Mouse (Mus musculus) stomach, embryonic 14.5 days (tissue): ENCODE measurements around the gene Slc25a23. TPM values are rescaled to one million over a fixed set of nuclear protein-coding genes. Genes with fewer than 3 reads are reported as not detected.
A peak's percentile ranks its signal among the peaks of the same experiment; 100 is the strongest.
"Not testable (repeated sequence)": the region's sequence is repeated elsewhere in the genome, so short reads cannot be mapped to it uniquely, and the experiment has no call there.

Experiments
- ATAC-seq: fragments of 200-750 bp; cut with Nextera tagmentation; 2 replicates; pipeline ENCODE4 v1.8.0; 2017; ENCODE audit warnings: low read depth, moderate TSS enrichment; ENCODE audit not compliant: insufficient number of reproducible peaks, insufficient read depth, low FRiP score
- H3K27ac ChIP-seq: fragments of 300-500 bp; sonication (generic); 2 replicates; pipeline ENCODE4 v1.5.1; 2014; ENCODE audit warnings: mild to moderate bottlenecking, low read length, moderate library complexity, mixed read lengths
- H3K27me3 ChIP-seq: fragments of 300-500 bp; sonication (generic); 2 replicates; pipeline ENCODE4 v1.6.1; 2014; ENCODE audit warnings: low read length, control low read depth, mixed read lengths; ENCODE audit not compliant: control insufficient read depth, insufficient read depth
- H3K36me3 ChIP-seq: fragments of 300-500 bp; sonication (generic); 2 replicates; pipeline ENCODE4 v1.6.1; 2014; ENCODE audit warnings: mild to moderate bottlenecking, control low read depth, low read length, moderate library complexity, mixed read lengths; ENCODE audit not compliant: control insufficient read depth, insufficient read depth
- H3K4me1 ChIP-seq: fragments of 300-500 bp; sonication (generic); 2 replicates; pipeline ENCODE4 v1.6.1; 2014; ENCODE audit warnings: low read length, control low read depth, mixed read lengths; ENCODE audit not compliant: control insufficient read depth, insufficient read depth
- H3K4me2 ChIP-seq: fragments of 300-500 bp; sonication (generic); replicated peaks from 2 replicates; pipeline ENCODE4 v1.6.1; 2014; ENCODE audit warnings: low read depth, low read length, control low read depth
- H3K4me3 ChIP-seq: fragments of 300-500 bp; sonication (generic); 2 replicates; pipeline ENCODE4 v1.5.1; 2014; ENCODE audit warnings: low read depth, low read length, control low read depth
- H3K9ac ChIP-seq: fragments of 300-500 bp; sonication (generic); replicated peaks from 2 replicates; pipeline ENCODE4 v1.6.1; 2014; ENCODE audit warnings: low read depth, mild to moderate bottlenecking, control low read depth, low read length, moderate library complexity, mixed read lengths
- H3K9me3 ChIP-seq: fragments of 300-500 bp; sonication (generic); 2 replicates; pipeline ENCODE4 v1.6.1; 2016; ENCODE audit warnings: low read depth, low read length, control low read depth; ENCODE audit not compliant: control insufficient read depth
- WGBS: fragments of 180-500 bp; shearing (Covaris S2); extraction: QIAGEN DNeasy Blood & Tissue Kit; methylation state at CpG from one replicate; pipeline ENCODE4 v1.1.7; 2014; 5-methylcytosine and 5-hydroxymethylcytosine counted together
- polyA plus RNA-seq: library from polyadenylated mRNA; unstranded; fragments of >200 nt; fragmentation: Nextera tagmentation; extraction: Ambion mirVana; gene quantifications from 2 replicates; pipeline ENCODE4 v1.2.1, GENCODE M21; 2014

Slc25a23 gene
- polyA plus RNA-seq, 1 experiment from 2014 or later: 12.7 TPM

DNA sequence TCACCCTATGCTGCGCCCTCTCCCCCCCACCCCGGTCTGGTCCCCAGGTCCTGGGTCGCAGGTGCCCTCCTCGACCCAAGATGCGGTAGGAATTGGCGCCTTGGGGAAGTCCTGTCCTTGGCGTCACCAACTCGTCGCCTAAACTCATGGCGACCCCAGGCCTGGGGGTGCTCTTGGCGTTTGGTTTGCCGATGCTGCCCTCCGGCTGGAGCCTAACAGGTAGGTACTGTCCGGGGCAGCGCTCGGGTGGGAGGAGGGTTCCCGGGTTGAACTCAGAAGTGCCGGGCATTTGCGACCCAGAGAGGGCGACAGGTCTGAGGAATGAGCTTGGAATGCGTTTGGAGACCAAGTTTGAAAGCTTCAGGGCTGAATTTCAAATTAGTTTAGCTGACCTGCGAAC is 2.9 kb upstream of the Slc25a23 start:
- Histone ChIP-seq H3K9me3 (no peaks in the 10 kb centered on the region), H3K4me3 (peak overlapping the region; percentile 34), H3K27me3 (peaks cover 15% of the 10 kb centered on the region; the same call in 1 of the 2 replicates), H3K9ac (peak overlapping the region; percentile 28; the same call in 1 of the 2 replicates), H3K4me1 (peaks cover 3% of the 10 kb centered on the region; the same call in 1 of the 2 replicates), H3K4me2 (peak overlapping the region; percentile 25), H3K27ac (peak overlapping the region; percentile 80), H3K36me3 (no peaks in the 10 kb centered on the region)
- ATAC-seq: no peak
- 3% methylated on average over 22 of the region's 22 CpGs for WGBS

DNA sequence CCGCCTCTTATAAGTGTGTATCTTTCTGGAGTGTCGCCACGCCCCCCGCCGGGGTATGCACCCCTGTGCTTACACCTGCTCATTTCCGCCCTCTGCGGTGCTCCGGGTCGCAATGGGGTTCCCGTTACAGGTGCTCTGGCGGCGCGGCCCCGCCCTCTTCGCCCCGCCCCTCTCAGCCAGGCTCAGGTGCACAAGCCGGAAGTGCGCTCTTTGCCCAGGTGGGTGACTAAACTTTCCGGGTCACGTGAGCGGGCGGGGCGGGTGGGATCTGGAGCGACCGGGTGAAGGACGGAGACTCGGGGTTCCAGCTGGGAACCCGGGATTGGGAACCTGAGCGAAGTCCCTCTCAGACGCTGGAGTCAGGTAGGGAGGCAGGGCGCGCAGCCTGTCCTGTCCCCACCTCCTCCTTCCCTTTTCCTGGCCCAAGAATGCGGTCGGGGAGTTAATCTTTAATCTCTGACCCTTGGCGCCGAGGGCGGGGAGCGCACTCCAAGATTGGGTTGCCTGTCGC is 2.4 kb upstream of the Slc25a23 start:
- Histone ChIP-seq H3K4me2 (peak overlapping the region; percentile 25), H3K4me3 (peak overlapping the region; percentile 34), H3K27me3 (peaks cover 15% of the 10 kb centered on the region; the same call in 1 of the 2 replicates), H3K9ac (peak overlapping the region; percentile 28; the same call in 1 of the 2 replicates), H3K27ac (peak overlapping the region; percentile 80), H3K36me3 (no peaks in the 10 kb centered on the region), H3K4me1 (peaks cover 3% of the 10 kb centered on the region; the same call in 1 of the 2 replicates), H3K9me3 (no peaks in the 10 kb centered on the region)
- under 1% methylated on average over 38 of the region's 39 CpGs for WGBS
- ATAC-seq: peak; percentile 73

DNA sequence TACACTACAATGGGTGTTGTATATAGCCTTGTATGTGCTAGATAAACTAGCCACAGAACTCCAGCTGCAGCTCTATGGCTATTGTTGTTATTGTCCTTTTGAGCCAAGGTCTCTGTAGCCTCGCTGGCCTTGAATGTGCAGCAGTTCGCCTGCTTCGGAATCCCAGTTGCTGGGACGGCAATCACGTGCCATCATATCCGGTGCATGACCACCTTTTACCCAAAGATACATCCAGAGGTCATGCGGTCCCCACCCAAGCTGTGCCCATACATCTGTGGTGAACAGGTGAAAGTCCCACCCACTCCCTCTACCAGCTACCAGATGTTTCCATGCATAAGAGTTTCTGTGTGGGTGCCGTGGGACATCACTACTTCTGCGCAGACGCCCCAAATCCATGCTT is 1.4 kb upstream of the Slc25a23 start:
- WGBS: 40% methylated on average over 10 of the region's 10 CpGs
- H3K27me3 ChIP-seq: peaks cover 15% of the 10 kb centered on the region; the same call in 1 of the 2 replicates
- peaks cover 3% of the 10 kb centered on the region; the same call in 1 of the 2 replicates for H3K4me1 ChIP-seq
- H3K4me2 ChIP-seq: peak overlapping the region; percentile 74; the same call in 1 of the 2 replicates
- H3K9me3 ChIP-seq: no peaks in the 10 kb centered on the region
- no peak for ATAC-seq
- no peak overlapping the region for H3K4me3 ChIP-seq
- H3K27ac ChIP-seq: peak overlapping the region; percentile 44; the same call in 1 of the 2 replicates
- H3K9ac ChIP-seq: no peak overlapping the region
- no peaks in the 10 kb centered on the region; the same call in 1 of the 2 replicates for H3K36me3 ChIP-seq

DNA sequence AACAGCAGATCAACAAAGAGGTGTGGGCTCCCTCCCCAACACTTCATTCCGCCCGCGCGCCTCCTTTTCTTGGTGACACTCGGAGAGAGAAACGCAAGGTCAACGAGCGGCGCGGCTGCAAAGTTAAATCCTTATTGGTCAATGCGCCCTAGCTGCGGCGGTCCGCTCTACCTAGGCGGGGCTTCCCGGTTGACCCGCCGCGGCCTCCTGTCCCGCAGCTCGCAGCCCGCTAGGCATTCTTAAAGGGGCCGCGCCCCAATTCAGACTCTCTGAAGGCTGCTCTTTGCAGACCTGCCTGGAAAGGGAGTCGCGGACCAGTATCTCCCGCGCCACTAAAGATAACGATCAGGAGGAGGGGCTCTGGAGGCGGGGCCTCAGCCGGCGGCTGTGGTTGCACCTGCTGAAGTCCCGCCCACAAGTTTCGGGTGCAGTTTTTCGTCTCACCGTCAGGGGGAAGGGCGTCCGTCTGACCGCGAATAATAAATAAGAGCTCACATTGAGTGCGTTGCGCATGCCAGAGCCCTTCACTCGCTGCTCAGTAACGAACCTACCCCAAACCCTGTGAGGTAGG is 653 bp upstream of the Slc25a23 start:
- Histone ChIP-seq H3K4me3 (peak overlapping the region; percentile 78), H3K27ac (peak overlapping the region; percentile 73), H3K9me3 (no peaks in the 10 kb centered on the region), H3K36me3 (no peaks in the 10 kb centered on the region; the same call in 1 of the 2 replicates), H3K4me2 (peak overlapping the region; percentile 74), H3K9ac (no peak overlapping the region), H3K4me1 (peaks cover 3% of the 10 kb centered on the region; the same call in 1 of the 2 replicates), H3K27me3 (peaks cover 15% of the 10 kb centered on the region; the same call in 1 of the 2 replicates)
- under 1% methylated on average over 44 of the region's 44 CpGs for WGBS
- ATAC-seq: peak; percentile 84

DNA sequence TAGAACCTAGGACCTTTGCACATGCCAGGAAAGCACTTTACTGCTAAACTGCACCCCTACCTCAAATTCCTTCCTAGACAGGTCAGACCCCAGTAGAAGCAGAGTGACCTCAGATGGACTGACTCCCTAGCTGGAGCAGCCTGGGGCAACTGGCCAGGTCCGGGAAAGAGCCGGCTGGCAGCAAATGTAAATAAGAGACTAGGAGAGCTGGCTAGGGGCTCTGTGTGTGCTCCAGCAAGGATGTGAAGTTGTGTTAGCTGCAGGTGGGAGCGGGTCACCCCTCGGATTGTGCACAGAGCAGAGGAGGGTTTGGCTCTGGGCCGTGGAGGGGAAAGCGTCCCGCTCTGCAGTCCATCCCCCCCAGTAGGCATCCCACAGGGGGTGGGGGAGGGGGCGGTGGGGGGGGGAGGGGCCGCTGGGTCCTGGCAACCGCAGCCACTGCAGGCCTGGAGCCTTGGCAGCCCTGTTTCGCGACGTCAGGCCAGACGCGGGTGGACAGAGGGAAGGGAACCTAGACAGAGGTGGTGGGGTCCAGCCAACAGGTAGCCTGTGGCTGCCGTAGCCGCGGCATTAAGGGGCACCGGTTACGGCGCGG is 675 bp downstream of the Slc25a23 start, which contains the start of gene Crb3:
Gene Crb3 (plus strand): TSS at position 215 of the 595 bp plus-strand sequence.
- Histone ChIP-seq H3K4me3 (peak within 1 kb of the TSS; percentile 78), H3K27ac (peak within 1 kb of the TSS; percentile 73; the same call in 1 of the 2 replicates), H3K4me1 (peaks cover 3% of the 10 kb centered on the region; the same call in 1 of the 2 replicates), H3K27me3 (peaks cover 15% of the 10 kb centered on the region; the same call in 1 of the 2 replicates), H3K4me2 (peak within 1 kb of the TSS; percentile 74), H3K9me3 (no peaks in the 10 kb centered on the region), H3K9ac (peak within 1 kb of the TSS; percentile 68), H3K36me3 (no peaks in the 10 kb centered on the region; the same call in 1 of the 2 replicates)
- 2% methylated on average over 17 of the region's 22 CpGs for WGBS
- ATAC-seq: no peak

DNA sequence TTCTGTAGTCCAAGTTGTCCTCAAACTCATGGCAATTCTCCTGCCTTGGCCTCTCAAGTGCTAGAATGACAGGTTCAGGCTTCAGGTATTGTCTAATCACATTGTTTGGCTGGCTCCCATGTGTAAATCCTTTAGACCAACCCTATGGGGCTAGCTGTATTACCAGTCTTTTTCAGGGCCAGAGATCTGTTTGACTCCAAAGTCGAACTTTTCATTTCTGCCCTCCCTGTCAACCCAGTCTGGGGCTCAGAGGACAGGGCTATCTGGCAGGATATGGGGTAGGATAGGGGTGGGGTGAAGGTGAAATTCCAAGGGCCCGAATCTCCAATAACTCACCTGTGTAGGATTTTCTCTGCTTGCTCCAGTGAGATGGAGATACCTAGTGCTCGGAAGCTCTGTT is 3.4 kb downstream of the Slc25a23 start:
- no peak overlapping the region for H3K4me2 ChIP-seq
- H3K4me1 ChIP-seq: peaks cover 3% of the 10 kb centered on the region; the same call in 1 of the 2 replicates
- peaks cover 11% of the 10 kb centered on the region; the same call in 1 of the 2 replicates for H3K36me3 ChIP-seq
- ATAC-seq: no peak
- H3K27me3 ChIP-seq: no peaks in the 10 kb centered on the region
- H3K9me3 ChIP-seq: no peaks in the 10 kb centered on the region
- H3K4me3 ChIP-seq: no peak overlapping the region
- no peak overlapping the region for H3K9ac ChIP-seq
- no peak overlapping the region for H3K27ac ChIP-seq
- 86% methylated on average over 3 of the region's 3 CpGs for WGBS

DNA sequence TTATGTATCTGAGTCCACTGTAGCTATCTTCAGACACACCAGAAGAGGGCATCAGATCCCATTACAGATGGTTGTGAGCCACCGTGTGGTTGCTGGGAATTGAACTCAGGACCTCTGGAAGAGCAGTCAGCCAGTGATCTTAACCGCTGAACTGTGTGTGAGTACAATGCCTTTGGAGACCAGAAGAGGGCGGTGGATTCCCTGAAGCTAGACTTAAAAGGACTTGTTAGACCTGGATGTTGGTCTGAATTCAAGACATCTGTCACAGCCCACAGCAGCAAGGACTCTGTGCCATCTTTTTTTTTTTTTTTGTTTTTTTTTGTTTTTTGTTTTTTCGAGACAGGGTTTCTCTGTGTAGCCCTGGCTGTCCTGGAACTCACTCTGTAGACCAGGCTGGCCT is 8.0 kb downstream of the Slc25a23 start:
- not testable (repeated sequence) for H3K4me2 ChIP-seq, H3K9ac ChIP-seq, H3K9me3 ChIP-seq, H3K4me3 ChIP-seq, H3K27ac ChIP-seq, ATAC-seq, H3K27me3 ChIP-seq, H3K4me1 ChIP-seq
- WGBS: 82% methylated on average over 4 of the region's 4 CpGs
- peaks cover 11% of the 10 kb centered on the region; the same call in 1 of the 2 replicates for H3K36me3 ChIP-seq

DNA sequence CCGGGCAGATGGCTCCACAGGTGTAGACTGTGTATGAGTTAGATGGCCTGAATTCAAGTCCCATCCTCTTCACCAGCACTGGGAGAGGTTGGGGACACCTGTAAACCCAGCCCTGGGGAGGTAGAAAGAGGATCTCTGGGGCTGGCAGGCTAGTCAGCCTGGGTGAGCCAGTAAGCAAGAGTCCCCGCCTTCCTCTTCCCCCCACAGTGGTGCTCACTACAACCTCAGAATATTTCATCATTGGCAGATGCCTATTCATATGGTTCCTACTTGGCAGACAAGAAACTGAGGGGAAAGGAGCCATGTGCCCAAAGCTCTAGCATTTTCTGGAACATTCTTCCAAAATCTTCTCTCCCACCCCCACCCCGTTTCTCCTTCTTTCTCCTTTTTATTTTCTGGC is 10.8 kb downstream of the Slc25a23 start:
- Histone ChIP-seq H3K27ac (no peak overlapping the region), H3K9ac (no peak overlapping the region), H3K4me2 (no peak overlapping the region), H3K27me3 (no peaks in the 10 kb centered on the region), H3K9me3 (no peaks in the 10 kb centered on the region), H3K4me3 (no peak overlapping the region), H3K36me3 (peaks cover 15% of the 10 kb centered on the region; the same call in 1 of the 2 replicates), H3K4me1 (no peaks in the 10 kb centered on the region)
- ATAC-seq: no peak
- 95% methylated on average over 3 of the region's 3 CpGs for whole genome bisulfite sequencing
